Mouse (Mus musculus): ENCODE measurements at regions not wholly inside any gene's neighbourhood (a gene's known extent, or its start where the extent isn't known, plus 50 kb on each side); places are given as distances from the start of the nearest gene placed in this dataset.

GRCm38 (mm10) chr7:89088141-89088540, 315.9 kb downstream of the Tmem135 start:
- TF ChIP-seq POLR2A (IDR thresholded peaks at IDR 0.05; ENCODE audit: borderline replicate concordance, extremely low read depth, low read depth, low read length) (no peak), CTCF (IDR thresholded peaks at IDR 0.05; ENCODE audit: insufficient read depth, low read length) (no peak)
